Mouse (Mus musculus) heart, adult 18-20 months (tissue): ENCODE measurements around the gene Zfp874b. TPM values are rescaled to one million over a fixed set of nuclear protein-coding genes. Genes with fewer than 3 reads are reported as not detected.

ENCODE experiments used
- total RNA-seq, 2 experiments: library from RNA; stranded (reverse); gene quantifications; 2 replicates each; pipeline ENCODE4 v1.2.3; 2021

Gene Zfp874b
- total RNA-seq, 2 experiments from 2014 or later, result 14.9 to 17.5 TPM

Other genes starting within 250 kb of the Zfp874b start
- 1 to 10 TPM; 1.0 to 1.3 TPM for gene Zfp458, start 205.8 kb downstream of the Zfp874b start, total RNA-seq
- 1 to 10 TPM; 3.2 to 4.2 TPM for gene Zfp457, start 177.8 kb downstream of the Zfp874b start, total RNA-seq
- 1 to 10 TPM; 1.4 to 2.7 TPM for gene Zfp595, start 151.7 kb downstream of the Zfp874b start, total RNA-seq
- 1 to 10 TPM in 1 of 2 experiments, not detected in 1; 1.8 TPM for gene Gm28044, start 123.7 kb downstream of the Zfp874b start, total RNA-seq
- 1 to 10 TPM in 1 of 2 experiments, under 1 TPM in 1; 0.72 to 1.1 TPM for gene Zfp953, start 123.7 kb downstream of the Zfp874b start, total RNA-seq
- gene Gm28041, start 108.5 kb downstream of the Zfp874b start, total RNA-seq, result 1 to 10 TPM; 1.9 TPM
- gene Zfp456, start 108.4 kb downstream of the Zfp874b start, total RNA-seq, result under 1 TPM; 0.32 to 0.82 TPM
- gene Zfp429, start 84.4 kb downstream of the Zfp874b start, total RNA-seq, result 1 to 10 TPM; 1.2 to 1.6 TPM
- gene Zfp459, start 62.8 kb downstream of the Zfp874b start, total RNA-seq, result under 1 TPM; 0.42 to 0.57 TPM
- gene Zfp874a, start 32.6 kb downstream of the Zfp874b start, total RNA-seq, result 1 to 10 TPM; 7.9 to 8.8 TPM
- 1 to 10 TPM; 3.6 to 3.7 TPM for gene Zfp58, start 16.3 kb upstream of the Zfp874b start, total RNA-seq
- gene Gm26965, start 41.9 kb upstream of the Zfp874b start, total RNA-seq, result not detected
- 1 to 10 TPM; 8.8 TPM for gene Zfp87, start 41.9 kb upstream of the Zfp874b start, total RNA-seq
- 1 to 10 TPM; 3.0 to 4.8 TPM for gene Zfp748, start 69.6 kb upstream of the Zfp874b start, total RNA-seq
- 1 to 10 TPM; 3.5 to 3.7 TPM for gene Zfp729b, start 125.4 kb upstream of the Zfp874b start, total RNA-seq
- gene Gm49345, start 153.5 kb upstream of the Zfp874b start, total RNA-seq, result 1 to 10 TPM in 1 of 2 experiments, not detected in 1; 1.4 TPM
- 1 to 10 TPM; 2.7 to 3.5 TPM for gene Zfp729a, start 153.5 kb upstream of the Zfp874b start, total RNA-seq
- 1 to 10 TPM; 4.0 to 4.9 TPM for gene Zfp738, start 202.8 kb upstream of the Zfp874b start, total RNA-seq
- 1 to 10 TPM; 4.8 to 8.4 TPM for gene Zfp65, start 244.9 kb upstream of the Zfp874b start, total RNA-seq